Mouse (Mus musculus) C2C12 (cell line): ENCODE measurements around the gene Cachd1. TPM values are rescaled to one million over a fixed set of nuclear protein-coding genes. Genes with fewer than 3 reads are reported as not detected.

Experiments used
- H3K27me3 ChIP-seq: one replicate; pipeline ENCODE4 v1.6.1; 2011; ENCODE audit not compliant: control insufficient read depth, insufficient read depth, insufficient read length
- H3K36me3 ChIP-seq: one replicate; pipeline ENCODE4 v1.6.1; 2011; ENCODE audit not compliant: control insufficient read depth, insufficient read depth
- H3K4me3 ChIP-seq: one replicate; pipeline ENCODE4 v1.5.1; 2011; ENCODE audit warnings: mild to moderate bottlenecking, control low read depth; ENCODE audit not compliant: poor library complexity, insufficient read depth, severe bottlenecking
- H3K79me2 ChIP-seq: one replicate; pipeline ENCODE4 v1.6.1; 2011; ENCODE audit not compliant: control insufficient read depth, insufficient read depth
- H3K79me3 ChIP-seq: one replicate; pipeline ENCODE4 v1.6.1; 2011; ENCODE audit warnings: low read depth, control low read depth
- H3ac ChIP-seq: one replicate; pipeline ENCODE3; 2011; ENCODE audit warnings: low read depth; ENCODE audit not compliant: control insufficient read depth, insufficient read length
- CEBPB ChIP-seq: IDR thresholded peaks from one replicate; pipeline ENCODE4 v1.6.1; 2011; ENCODE audit warnings: low read depth, mild to moderate bottlenecking, control low read depth, moderate library complexity
- CTCF ChIP-seq: IDR thresholded peaks from one replicate; pipeline ENCODE4 v1.5.1; 2011; ENCODE audit not compliant: control insufficient read depth, insufficient read depth, insufficient read length
- FOSL1 ChIP-seq: IDR thresholded peaks from one replicate; pipeline ENCODE4 v1.8.0; 2011; ENCODE audit warnings: mild to moderate bottlenecking, low read length; ENCODE audit not compliant: poor library complexity, insufficient read depth, severe bottlenecking
- MAX ChIP-seq: IDR thresholded peaks from one replicate; pipeline ENCODE4 v1.6.1; 2011; ENCODE audit warnings: mild to moderate bottlenecking, control low read depth
- MYOD1 ChIP-seq: IDR thresholded peaks from one replicate; pipeline ENCODE4 v1.6.1; 2011; ENCODE audit warnings: low read depth; ENCODE audit not compliant: control insufficient read depth, insufficient read length
- MYOG ChIP-seq: IDR thresholded peaks from one replicate; pipeline ENCODE4 v1.6.1; 2011; ENCODE audit not compliant: control insufficient read depth, insufficient read length; ENCODE audit errors: extremely low read depth
- USF1 ChIP-seq: IDR thresholded peaks from one replicate; pipeline ENCODE4 v1.6.1; 2011; ENCODE audit warnings: low read depth, mild to moderate bottlenecking, control low read depth, moderate library complexity
- polyA plus RNA-seq: library from polyadenylated mRNA; unstranded; fragments of >200 nt; fragmentation: generic; extraction: Trizol; gene quantifications from one replicate; pipeline ENCODE4 v1.2.1, GENCODE M21; 2012; ENCODE audit warnings: missing spikeins

Gene Cachd1
- polyA plus RNA-seq, 1 experiment = 8.1 TPM

GRCm38 (mm10) chr4:101069154-101069971 lies 292.9 kb downstream of the Cachd1 start:
- Histone ChIP-seq H3K79me2 (no peaks in the 10 kb centered on the region), H3K27me3 (peaks cover 8% of the 10 kb centered on the region), H3ac (no peak overlapping the region), H3K36me3 (no peaks in the 10 kb centered on the region), H3K4me3 (no peak overlapping the region), H3K79me3 (no peaks in the 10 kb centered on the region)
- TF ChIP-seq FOSL1 (no peak), MAX (no peak), CEBPB (no peak), CTCF (no peak), MYOG (no peak), USF1 (no peak), MYOD1 (no peak)

- H3ac ChIP-seq = no peak overlapping the region
- H3K27me3 ChIP-seq = peaks cover 8% of the 10 kb centered on the region
- TF ChIP-seq CEBPB = no peak
- TF ChIP-seq MYOG = no peak
- TF ChIP-seq CTCF = no peak
- TF ChIP-seq USF1 = no peak
- TF ChIP-seq MYOD1 = no peak
- TF ChIP-seq MAX = no peak
- no peak for TF ChIP-seq FOSL1
- no peaks in the 10 kb centered on the region for H3K79me3 ChIP-seq
- no peaks in the 10 kb centered on the region for H3K79me2 ChIP-seq
- no peak overlapping the region for H3K4me3 ChIP-seq
- H3K36me3 ChIP-seq = no peaks in the 10 kb centered on the region
Observed at GRCm38 (mm10) chr4:101071570-101071969, 295.1 kb downstream of the Cachd1 start.

GRCm38 (mm10) chr4:101076425-101076824 lies 299.9 kb downstream of the Cachd1 start:
- TF ChIP-seq MAX = no peak
- no peak for TF ChIP-seq CEBPB
- TF ChIP-seq CTCF = no peak
- no peak for TF ChIP-seq MYOG
- no peak for TF ChIP-seq USF1
- TF ChIP-seq MYOD1 = no peak
- TF ChIP-seq FOSL1 = no peak
- no peaks in the 10 kb centered on the region for H3K36me3 ChIP-seq
- no peaks in the 10 kb centered on the region for H3K79me2 ChIP-seq
- no peaks in the 10 kb centered on the region for H3K27me3 ChIP-seq
- no peak overlapping the region for H3K4me3 ChIP-seq
- H3ac ChIP-seq = no peak overlapping the region
- H3K79me3 ChIP-seq = no peaks in the 10 kb centered on the region

Other genes starting within 250 kb of the Cachd1 start
- not detected for gene Gm10577, start 244.0 kb downstream of the Cachd1 start, polyA plus RNA-seq